In genomic region chr10:68908236-68908635, GRCm38 (mm10) we compare ENCODE assay signal across 8 mouse cellular contexts.
DNase-seq lines count a peak whose midpoint lies in the region; ATAC-seq lines count a peak whose summit lies in the region.

No protein-coding gene starts in this region.

- intact Hi-C loops in heart, postnatal 10 days (cut with DNase I) = loop anchor here (2.0 to 10.0 kb wide), 3 partner anchors 197 to 551 kb away; no protein-coding TSS in a partner anchor

- no peak for DNase-seq in cerebellum, adult 11-12 months
- peak; percentile 22 for DNase-seq in WW6 (ENCODE audit: low read depth, low spot score)
- peak; percentile 81 for DNase-seq in embryo, embryonic 10 days (ENCODE audit: low spot score)
- peak; percentile 61 to 80 for DNase-seq in heart, postnatal 10 days
- peak; percentile 64 to 78 for DNase-seq in layer of hippocampus, postnatal 14 days (ENCODE audit: low spot score in 2 of 2)
- DNase-seq in spleen, postnatal 36 days (ENCODE audit: low spot score in 2 of 2) = peak; percentile 31 to 41

- ATAC-seq in cerebellum, adult (ENCODE audit: insufficient number of reproducible peaks, low FRiP score, low TSS enrichment) = peak; percentile 57; the same call in 1 of the 2 replicates
- ATAC-seq in megakaryocyte-erythroid progenitor cell, adult 5-6 weeks (replicated peaks; ENCODE audit: low FRiP score, low TSS enrichment, poor library complexity, severe bottlenecking) = 0 out of 2 replicates have a peak, but pooled peaks have one; percentile 26
